Mouse (Mus musculus): ENCODE data around the gene Hcfc1r1. TPM values are rescaled to one million over a fixed set of nuclear protein-coding genes. Genes with fewer than 3 reads are reported as not detected.

Hcfc1r1 gene
- total and polyA plus RNA-seq, 3 experiments = 6.0 to 26.5 (median 8.9) TPM

DNA sequence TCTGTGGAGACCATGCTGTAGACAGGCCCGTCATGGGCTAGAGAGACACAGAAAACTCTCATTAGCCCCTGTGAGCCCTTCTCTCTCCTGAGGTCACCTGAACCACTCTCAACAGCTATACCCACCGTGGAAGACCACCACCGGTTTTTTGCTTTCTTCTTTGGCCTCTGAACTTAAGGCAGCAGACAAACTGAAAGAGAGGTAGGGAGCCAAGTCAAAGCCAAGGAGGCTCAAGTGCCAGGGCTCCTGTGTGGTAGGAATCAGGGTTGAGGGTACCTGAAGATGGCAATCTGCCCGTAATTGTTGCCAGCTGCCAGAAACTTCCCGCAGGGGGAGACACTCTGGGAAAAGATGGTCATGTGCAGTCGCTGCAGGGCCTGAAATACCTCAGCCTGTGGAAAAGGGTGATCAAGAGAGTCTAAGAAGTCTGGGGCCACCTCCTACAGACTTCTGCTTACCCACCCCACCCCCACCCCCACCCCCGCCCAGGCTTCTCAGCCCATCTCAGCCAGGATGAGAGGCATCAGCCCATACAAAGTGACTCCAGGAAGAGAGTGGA, 2.8 kb upstream of the Hcfc1r1 start:
- Histone ChIP-seq H3K4me3 (replicated peaks in 1 of 3; ENCODE audit: low read depth in 2 of 3, low read length in 2 of 3, poor library complexity in 1 of 3) (no peak overlapping the region), H3K9me3 (replicated peaks; ENCODE audit: low read length) (no peaks in the 10 kb centered on the region), H3K79me2 (replicated peaks; ENCODE audit: control insufficient read depth, extremely low read depth, insufficient read depth, poor library complexity, severe bottlenecking) (no peaks in the 10 kb centered on the region), H3K4me2 (ENCODE audit: insufficient read depth, low read depth, poor library complexity, severe bottlenecking) (no peak overlapping the region), H3K27me3 (replicated peaks) (no peaks in the 10 kb centered on the region), H3K27ac (ENCODE audit: insufficient read depth, low read depth) (no peak overlapping the region), H3K36me3 (replicated peaks in 1 of 2; ENCODE audit: control insufficient read depth in 1 of 2, insufficient read depth in 1 of 2, low read length in 1 of 2) (peaks cover 18 to 53% of the 10 kb centered on the region in 2 experiments), H3K9ac (ENCODE audit: insufficient read depth, low read depth) (no peak overlapping the region), H3K4me1 (ENCODE audit: control insufficient read depth in 1 of 2, insufficient read depth in 2 of 2) (peaks cover 7 to 33% of the 10 kb centered on the region in 2 experiments)
- in situ Hi-C loops (cut with MboI; ENCODE audit: low pct_ligation_motif_present, low pct_unique_long_range_greater_than_20kb, low sequenced_read_pairs) = loop anchor here (10.0 kb wide), 1 partner anchor 54 kb away; the partner anchor contains the start of genes 1520401A03Rik and Pkmyt1
- no peak for DNase-seq (ENCODE audit: extremely low read depth)
- TF ChIP-seq BHLHE40 (IDR thresholded peaks at IDR 0.05; ENCODE audit: low read depth, low read length) = no peak
- no peak for TF ChIP-seq TBP (conservative IDR thresholded peaks at IDR 0.05; ENCODE audit: low read depth, low read length)
- TF ChIP-seq USF1 (IDR thresholded peaks at IDR 0.05; ENCODE audit: low read depth, low read length) = no peak
- no peak for TF ChIP-seq RCOR1 (conservative IDR thresholded peaks at IDR 0.05; ENCODE audit: low read depth, low read length)
- no peak for TF ChIP-seq SIN3A (IDR thresholded peaks at IDR 0.05; ENCODE audit: low read length)
- no peak for TF ChIP-seq MAX (IDR thresholded peaks at IDR 0.05; ENCODE audit: low read length)
- TF ChIP-seq MXI1 (IDR thresholded peaks at IDR 0.05; ENCODE audit: low read depth, low read length) = no peak
- TF ChIP-seq CHD1 (IDR thresholded peaks at IDR 0.05; ENCODE audit: low read depth, low read length) = no peak
- no peak for TF ChIP-seq MEF2A (IDR thresholded peaks at IDR 0.05; ENCODE audit: borderline replicate concordance, low read depth, low read length)
- TF ChIP-seq ZKSCAN1 (IDR thresholded peaks at IDR 0.05; ENCODE audit: borderline replicate concordance, low read depth, low read length) = no peak
- dilution Hi-C loops (cut with MboI; ENCODE audit: extremely low pct_ligation_motif_present, extremely low pct_unique_long_range_greater_than_20kb, low sequenced_read_pairs) = no loop called here

- no peak for TF ChIP-seq RCOR1 (conservative IDR thresholded peaks at IDR 0.05; ENCODE audit: low read depth, low read length)
- no peak for TF ChIP-seq MAX (IDR thresholded peaks at IDR 0.05; ENCODE audit: low read length)
- no peak for TF ChIP-seq ZMIZ1 (IDR thresholded peaks at IDR 0.05; ENCODE audit: low read depth, low read length)
- no peak for TF ChIP-seq PAX5 (IDR thresholded peaks at IDR 0.05; ENCODE audit: low read length)
- no peak for TF ChIP-seq ZNF384 (IDR thresholded peaks at IDR 0.05; ENCODE audit: low read depth, low read length)
- TF ChIP-seq POLR2AphosphoS2 (IDR thresholded peaks at IDR 0.05; ENCODE audit: low read depth, low read length) = no peak
- TF ChIP-seq MYC (IDR thresholded peaks at IDR 0.05; ENCODE audit: low read depth, low read length) = no peak
- TF ChIP-seq BHLHE40 (IDR thresholded peaks at IDR 0.05; ENCODE audit: low read depth, low read length) = no peak
- no peak for TF ChIP-seq JUN (IDR thresholded peaks at IDR 0.05; ENCODE audit: insufficient read depth, low read depth, low read length)
- dilution Hi-C loops (cut with MboI; ENCODE audit: extremely low pct_ligation_motif_present, extremely low pct_unique_long_range_greater_than_20kb, low sequenced_read_pairs) = no loop called here
Observed at GRCm38 (mm10) chr17:23671519-23671918, 1.9 kb upstream of the Hcfc1r1 start.

More at GRCm38 (mm10) chr17:23671519-23671918, 1.9 kb upstream of the Hcfc1r1 start:
- in situ Hi-C loops (cut with MboI; ENCODE audit: low pct_ligation_motif_present, low pct_unique_long_range_greater_than_20kb, low sequenced_read_pairs) = loop anchor here (10.0 kb wide), 1 partner anchor 53 kb away; the partner anchor contains the start of genes 1520401A03Rik and Pkmyt1
- Histone ChIP-seq H3K4me2 (ENCODE audit: insufficient read depth, low read depth, poor library complexity, severe bottlenecking) (no peak overlapping the region), H3K79me2 (replicated peaks; ENCODE audit: control insufficient read depth, extremely low read depth, insufficient read depth, poor library complexity, severe bottlenecking) (no peaks in the 10 kb centered on the region), H3K36me3 (replicated peaks in 1 of 2; ENCODE audit: control insufficient read depth in 1 of 2, insufficient read depth in 1 of 2, low read length in 1 of 2) (peaks cover 18 to 44% of the 10 kb centered on the region in 2 experiments), H3K9me3 (replicated peaks; ENCODE audit: low read length) (no peaks in the 10 kb centered on the region), H3K27me3 (replicated peaks) (peaks cover 2% of the 10 kb centered on the region), H3K9ac (ENCODE audit: insufficient read depth, low read depth) (no peak overlapping the region), H3K4me1 (ENCODE audit: control insufficient read depth in 1 of 2, insufficient read depth in 2 of 2) (peaks cover 12 to 42% of the 10 kb centered on the region in 2 experiments), H3K27ac (ENCODE audit: insufficient read depth, low read depth) (no peak overlapping the region), H3K4me3 (replicated peaks in 1 of 3; ENCODE audit: low read depth in 2 of 3, low read length in 2 of 3, poor library complexity in 1 of 3) (no peak overlapping the region)
- DNase-seq (ENCODE audit: extremely low read depth) = no peak

All from CH12.LX (cell line).